Mouse (Mus musculus): Measurements from ENCODE around the gene Galk2. TPM values are rescaled to one million over a fixed set of nuclear protein-coding genes. Genes with fewer than 3 reads are reported as not detected.

Gene Galk2
- total and polyA plus RNA-seq, 3 experiments = 3.1 to 65.0 (median 21.3) TPM

- H3K36me3 ChIP-seq (replicated peaks) = peaks cover 42% of the 10 kb centered on the region
- no peak overlapping the region for H3K4me3 ChIP-seq (ENCODE audit: low read depth, low read length)
- no peaks in the 10 kb centered on the region for H3K9me3 ChIP-seq (replicated peaks)
- no peak for DNase-seq (ENCODE audit: low spot score)
- no peak for ATAC-seq (ENCODE audit: extremely low read depth, insufficient number of reproducible peaks, low FRiP score, poor library complexity, severe bottlenecking)
- no peaks in the 10 kb centered on the region for H3K27me3 ChIP-seq (ENCODE audit: insufficient read depth, low read length)
- H3K4me1 ChIP-seq (ENCODE audit: insufficient read depth, low read depth, low read length) = peaks cover 16% of the 10 kb centered on the region
- TF ChIP-seq GATA2 (IDR thresholded peaks at IDR 0.05; ENCODE audit: borderline replicate concordance, low read depth, low read length) (no peak), GATA1 (IDR thresholded peaks at IDR 0.05; ENCODE audit: borderline replicate concordance, low read length) (no peak), POLR2AphosphoS5 (IDR thresholded peaks at IDR 0.05; ENCODE audit: insufficient replicate concordance, low read depth, low read length) (no peak), TAL1 (conservative IDR thresholded peaks at IDR 0.05; ENCODE audit: low read depth, low read length) (no peak), CTCF (IDR thresholded peaks at IDR 0.05; ENCODE audit: low read depth, low read length) (no peak)
These were observed 62.4 kb downstream of the Galk2 start for GRCm38 (mm10) chr2:125921273-125921672.

GRCm38 (mm10) chr2:125922149-125922548 lies 63.2 kb downstream of the Galk2 start:
- DNase-seq (ENCODE audit: low spot score) = no peak
- Histone ChIP-seq H3K36me3 (replicated peaks) (peaks cover 41% of the 10 kb centered on the region), H3K27me3 (ENCODE audit: insufficient read depth, low read length) (no peaks in the 10 kb centered on the region), H3K4me3 (ENCODE audit: low read depth, low read length) (no peak overlapping the region), H3K4me1 (ENCODE audit: insufficient read depth, low read depth, low read length) (peaks cover 14% of the 10 kb centered on the region), H3K9me3 (replicated peaks) (no peaks in the 10 kb centered on the region)
- no peak for TF ChIP-seq TAL1 (conservative IDR thresholded peaks at IDR 0.05; ENCODE audit: low read depth, low read length)
- TF ChIP-seq POLR2AphosphoS5 (IDR thresholded peaks at IDR 0.05; ENCODE audit: insufficient replicate concordance, low read depth, low read length) = no peak
- TF ChIP-seq CTCF (IDR thresholded peaks at IDR 0.05; ENCODE audit: low read depth, low read length) = no peak
- no peak for TF ChIP-seq GATA1 (IDR thresholded peaks at IDR 0.05; ENCODE audit: borderline replicate concordance, low read length)
- TF ChIP-seq GATA2 (IDR thresholded peaks at IDR 0.05; ENCODE audit: borderline replicate concordance, low read depth, low read length) = no peak
- ATAC-seq (ENCODE audit: extremely low read depth, insufficient number of reproducible peaks, low FRiP score, poor library complexity, severe bottlenecking) = no peak

- peaks cover 14% of the 10 kb centered on the region for H3K4me1 ChIP-seq (ENCODE audit: insufficient read depth, low read depth, low read length)
These were observed 64.0 kb downstream of the Galk2 start for GRCm38 (mm10) chr2:125922877-125923276.

GRCm38 (mm10) chr2:125923346-125923745 lies 64.4 kb downstream of the Galk2 start:
- ATAC-seq (ENCODE audit: extremely low read depth, insufficient number of reproducible peaks, low FRiP score, poor library complexity, severe bottlenecking) (no peak), DNase-seq (ENCODE audit: low spot score) (no peak)
- no peaks in the 10 kb centered on the region for H3K27me3 ChIP-seq (ENCODE audit: insufficient read depth, low read length)
- H3K9me3 ChIP-seq (replicated peaks) = no peaks in the 10 kb centered on the region
- no peak overlapping the region for H3K4me3 ChIP-seq (ENCODE audit: low read depth, low read length)
- TF ChIP-seq GATA2 (IDR thresholded peaks at IDR 0.05; ENCODE audit: borderline replicate concordance, low read depth, low read length) = no peak
- TF ChIP-seq POLR2AphosphoS5 (IDR thresholded peaks at IDR 0.05; ENCODE audit: insufficient replicate concordance, low read depth, low read length) = no peak
- TF ChIP-seq TAL1 (conservative IDR thresholded peaks at IDR 0.05; ENCODE audit: low read depth, low read length) = no peak
- TF ChIP-seq GATA1 (IDR thresholded peaks at IDR 0.05; ENCODE audit: borderline replicate concordance, low read length) = no peak
- peaks cover 14% of the 10 kb centered on the region for H3K4me1 ChIP-seq (ENCODE audit: insufficient read depth, low read depth, low read length)
- H3K36me3 ChIP-seq (replicated peaks) = peaks cover 38% of the 10 kb centered on the region

More at GRCm38 (mm10) chr2:125922877-125923276, 64.0 kb downstream of the Galk2 start:
- TF ChIP-seq CTCF (IDR thresholded peaks at IDR 0.05; ENCODE audit: low read depth, low read length) (no peak), TAL1 (conservative IDR thresholded peaks at IDR 0.05; ENCODE audit: low read depth, low read length) (no peak), GATA2 (IDR thresholded peaks at IDR 0.05; ENCODE audit: borderline replicate concordance, low read depth, low read length) (no peak), POLR2AphosphoS5 (IDR thresholded peaks at IDR 0.05; ENCODE audit: insufficient replicate concordance, low read depth, low read length) (no peak), GATA1 (IDR thresholded peaks at IDR 0.05; ENCODE audit: borderline replicate concordance, low read length) (no peak)
- H3K9me3 ChIP-seq (replicated peaks) = no peaks in the 10 kb centered on the region
- no peak for ATAC-seq (ENCODE audit: extremely low read depth, insufficient number of reproducible peaks, low FRiP score, poor library complexity, severe bottlenecking)
- no peak for DNase-seq (ENCODE audit: low spot score)
- no peak overlapping the region for H3K4me3 ChIP-seq (ENCODE audit: low read depth, low read length)
- H3K36me3 ChIP-seq (replicated peaks) = peaks cover 39% of the 10 kb centered on the region
- H3K27me3 ChIP-seq (ENCODE audit: insufficient read depth, low read length) = no peaks in the 10 kb centered on the region

GRCm38 (mm10) chr2:125924554-125924953 lies 65.6 kb downstream of the Galk2 start:
- H3K9me3 ChIP-seq (replicated peaks) = no peaks in the 10 kb centered on the region
- ATAC-seq (ENCODE audit: extremely low read depth, insufficient number of reproducible peaks, low FRiP score, poor library complexity, severe bottlenecking) (no peak), DNase-seq (ENCODE audit: low spot score) (no peak)
- H3K27me3 ChIP-seq (ENCODE audit: insufficient read depth, low read length) = no peaks in the 10 kb centered on the region
- H3K4me3 ChIP-seq (ENCODE audit: low read depth, low read length) = no peak overlapping the region
- H3K36me3 ChIP-seq (replicated peaks) = peaks cover 48% of the 10 kb centered on the region
- TF ChIP-seq CTCF (IDR thresholded peaks at IDR 0.05; ENCODE audit: low read depth, low read length) (no peak), GATA1 (IDR thresholded peaks at IDR 0.05; ENCODE audit: borderline replicate concordance, low read length) (no peak), TAL1 (conservative IDR thresholded peaks at IDR 0.05; ENCODE audit: low read depth, low read length) (no peak), POLR2AphosphoS5 (IDR thresholded peaks at IDR 0.05; ENCODE audit: insufficient replicate concordance, low read depth, low read length) (no peak), GATA2 (IDR thresholded peaks at IDR 0.05; ENCODE audit: borderline replicate concordance, low read depth, low read length) (no peak)
- H3K4me1 ChIP-seq (ENCODE audit: insufficient read depth, low read depth, low read length) = peaks cover 14% of the 10 kb centered on the region

- TF ChIP-seq CTCF (IDR thresholded peaks at IDR 0.05; ENCODE audit: low read depth, low read length) (no peak), GATA2 (IDR thresholded peaks at IDR 0.05; ENCODE audit: borderline replicate concordance, low read depth, low read length) (no peak), GATA1 (IDR thresholded peaks at IDR 0.05; ENCODE audit: borderline replicate concordance, low read length) (no peak), POLR2AphosphoS5 (IDR thresholded peaks at IDR 0.05; ENCODE audit: insufficient replicate concordance, low read depth, low read length) (no peak), TAL1 (conservative IDR thresholded peaks at IDR 0.05; ENCODE audit: low read depth, low read length) (no peak)
- ATAC-seq (ENCODE audit: extremely low read depth, insufficient number of reproducible peaks, low FRiP score, poor library complexity, severe bottlenecking) (no peak), DNase-seq (ENCODE audit: low spot score) (no peak)
- H3K4me3 ChIP-seq (ENCODE audit: low read depth, low read length) = no peak overlapping the region
- no peaks in the 10 kb centered on the region for H3K9me3 ChIP-seq (replicated peaks)
- H3K36me3 ChIP-seq (replicated peaks) = peaks cover 54% of the 10 kb centered on the region
- H3K4me1 ChIP-seq (ENCODE audit: insufficient read depth, low read depth, low read length) = peaks cover 14% of the 10 kb centered on the region
- H3K27me3 ChIP-seq (ENCODE audit: insufficient read depth, low read length) = no peaks in the 10 kb centered on the region
These were observed 66.2 kb downstream of the Galk2 start for GRCm38 (mm10) chr2:125925081-125925480.
